Mouse (Mus musculus): ENCODE measurements around the gene Fgfr2.

The Fgfr2 gene

DNA sequence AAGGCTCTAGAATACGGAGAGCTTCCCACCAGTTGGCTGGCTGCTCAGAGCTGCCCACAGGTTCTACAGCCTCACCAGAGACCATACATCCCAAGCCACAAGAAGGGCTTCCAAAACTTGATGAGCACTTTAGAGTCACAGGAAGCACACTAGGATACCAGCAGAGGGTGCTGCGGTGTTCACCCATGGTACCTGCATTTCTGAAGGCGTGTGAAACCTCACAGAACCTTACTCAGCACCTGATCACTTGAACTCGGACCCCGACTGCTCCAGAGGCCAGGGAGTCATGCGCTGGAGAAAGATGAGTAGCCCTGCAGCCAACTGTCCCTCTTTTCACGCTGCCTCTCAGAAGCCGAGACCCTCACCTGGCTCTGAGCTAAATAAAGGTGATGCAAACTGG lies 129.0 kb downstream of the Fgfr2 start:
- TF ChIP-seq GATA4 (IDR thresholded peaks at IDR 0.05; ENCODE audit: insufficient replicate concordance, low read length), result no peak

GRCm38 (mm10) chr7:132992967-132993615 lies 130.1 kb downstream of the Fgfr2 start:
- no peak for TF ChIP-seq GATA4 (IDR thresholded peaks at IDR 0.05; ENCODE audit: insufficient replicate concordance, low read length)

- no peak for TF ChIP-seq GATA4 (IDR thresholded peaks at IDR 0.05; ENCODE audit: insufficient replicate concordance, low read length)
These were observed 131.8 kb downstream of the Fgfr2 start for GRCm38 (mm10) chr7:132991240-132991900.

DNA sequence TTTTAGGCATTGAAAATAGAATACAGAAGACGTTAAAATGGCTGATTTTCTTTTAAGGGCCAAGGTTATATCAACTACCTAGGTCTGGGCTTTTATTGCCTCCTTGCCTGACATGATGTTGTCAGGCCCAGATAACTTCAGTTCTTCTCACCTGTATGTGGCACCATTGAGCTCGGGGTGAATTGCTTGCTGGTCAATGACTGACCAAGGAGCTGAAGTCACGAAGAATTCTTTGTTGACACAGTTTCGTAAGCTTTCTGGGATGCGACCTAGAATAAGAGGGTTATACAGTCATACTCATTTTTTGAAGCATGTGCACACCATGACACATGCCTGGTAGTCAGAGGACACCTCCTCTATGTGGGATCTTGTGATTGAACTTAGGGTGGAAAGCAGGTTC lies 133.3 kb downstream of the Fgfr2 start:
- no peak for TF ChIP-seq GATA4 (IDR thresholded peaks at IDR 0.05; ENCODE audit: insufficient replicate concordance, low read length)

GRCm38 (mm10) chr7:132982639-132983038 lies 140.5 kb downstream of the Fgfr2 start:
- TF ChIP-seq GATA4 (IDR thresholded peaks at IDR 0.05; ENCODE audit: insufficient replicate concordance, low read length), result no peak

GRCm38 (mm10) chr7:132977981-132978380 lies 145.2 kb downstream of the Fgfr2 start:
- no peak for TF ChIP-seq GATA4 (IDR thresholded peaks at IDR 0.05; ENCODE audit: insufficient replicate concordance, low read length)

GRCm38 (mm10) chr7:132976079-132976478 lies 147.1 kb downstream of the Fgfr2 start:
- TF ChIP-seq GATA4 (IDR thresholded peaks at IDR 0.05; ENCODE audit: insufficient replicate concordance, low read length), result no peak

- no peak for TF ChIP-seq GATA4 (IDR thresholded peaks at IDR 0.05; ENCODE audit: insufficient replicate concordance, low read length)
These were observed 151.1 kb downstream of the Fgfr2 start for GRCm38 (mm10) chr7:132972079-132972478.

DNA sequence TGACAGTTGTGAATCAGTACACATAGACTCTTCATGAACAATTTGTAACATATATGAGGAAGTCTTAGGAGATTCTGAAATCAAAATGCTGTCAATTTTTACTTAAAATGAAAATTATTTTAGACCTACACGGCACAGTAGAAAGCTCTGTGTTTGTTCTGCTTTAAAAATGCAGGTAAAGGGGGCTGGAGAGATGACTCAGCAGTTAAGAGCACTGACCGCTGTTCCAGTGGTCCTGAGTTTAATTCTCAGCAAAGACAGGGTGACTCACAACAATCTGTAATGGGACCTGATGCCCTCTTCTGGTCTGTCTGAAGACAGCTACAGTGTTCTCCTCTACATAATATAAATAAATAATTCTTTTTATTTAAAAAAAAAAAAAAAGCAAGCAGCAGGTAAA lies 157.4 kb downstream of the Fgfr2 start:
- TF ChIP-seq GATA4 (IDR thresholded peaks at IDR 0.05; ENCODE audit: insufficient replicate concordance, low read length), result no peak

- no peak for TF ChIP-seq GATA4 (IDR thresholded peaks at IDR 0.05; ENCODE audit: insufficient replicate concordance, low read length)
These were observed 158.8 kb downstream of the Fgfr2 start for GRCm38 (mm10) chr7:132964395-132964794.

- TF ChIP-seq GATA4 (IDR thresholded peaks at IDR 0.05; ENCODE audit: insufficient replicate concordance, low read length), result no peak
These were observed 172.5 kb downstream of the Fgfr2 start for GRCm38 (mm10) chr7:132950613-132951012.

DNA sequence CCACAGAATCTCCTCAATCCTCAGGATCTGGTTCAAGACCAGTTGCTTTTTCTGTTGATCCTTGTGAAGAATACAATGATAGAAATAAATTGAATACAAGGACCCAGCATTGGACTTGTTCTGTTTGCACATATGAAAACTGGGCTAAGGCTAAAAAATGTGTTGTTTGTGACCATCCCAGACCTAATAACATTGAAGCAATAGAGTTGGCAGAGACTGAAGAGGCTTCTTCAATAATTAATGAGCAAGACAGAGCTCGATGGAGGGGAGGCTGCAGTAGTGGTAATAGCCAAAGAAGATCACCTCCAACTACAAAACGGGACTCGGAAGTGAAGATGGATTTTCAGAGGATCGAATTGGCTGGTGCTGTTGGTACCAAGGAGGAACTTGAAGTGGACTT lies 173.2 kb downstream of the Fgfr2 start:
- TF ChIP-seq GATA4 (IDR thresholded peaks at IDR 0.05; ENCODE audit: insufficient replicate concordance, low read length), result no peak

DNA sequence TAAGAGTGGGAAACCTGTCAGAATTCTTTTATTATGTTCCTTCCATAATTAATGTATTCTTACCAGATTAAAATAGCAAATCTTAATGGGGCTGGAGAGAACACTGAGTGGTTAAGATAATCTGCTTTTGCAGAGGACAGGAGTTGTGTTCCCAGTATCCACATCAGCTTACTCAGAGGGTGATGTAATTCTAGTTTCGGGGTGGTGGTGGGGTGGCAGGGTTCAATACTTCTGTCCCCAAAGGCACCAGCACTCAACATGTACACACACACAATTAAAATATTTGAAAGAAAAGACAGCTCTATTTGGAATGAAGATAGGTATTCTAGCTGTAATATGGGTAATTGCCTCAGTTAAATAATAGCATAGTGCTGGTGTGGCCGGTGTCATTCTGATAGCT lies 182.6 kb downstream of the Fgfr2 start:
- TF ChIP-seq GATA4 (IDR thresholded peaks at IDR 0.05; ENCODE audit: insufficient replicate concordance, low read length), result no peak

- TF ChIP-seq GATA4 (IDR thresholded peaks at IDR 0.05; ENCODE audit: insufficient replicate concordance, low read length), result no peak
These were observed 184.0 kb downstream of the Fgfr2 start for GRCm38 (mm10) chr7:132939118-132939517.

DNA sequence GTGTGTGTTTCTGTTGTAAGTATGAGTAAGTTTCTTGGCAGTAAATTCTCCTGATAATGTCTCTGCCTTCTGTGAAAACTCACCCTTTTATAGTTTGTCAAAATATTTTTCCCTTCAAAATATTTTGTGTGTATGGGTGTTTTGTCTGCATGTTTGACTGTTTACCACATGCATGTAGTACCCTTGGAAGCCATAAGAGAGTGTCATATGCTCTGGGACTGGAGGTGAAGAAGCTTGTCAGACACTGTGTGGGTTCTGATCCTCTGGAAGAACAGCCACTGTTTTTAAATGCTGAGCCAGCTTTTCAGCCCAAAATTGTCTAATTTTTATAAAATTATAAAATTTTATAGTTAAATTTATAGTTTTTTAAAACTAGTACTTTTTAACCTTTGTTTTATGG lies 188.4 kb downstream of the Fgfr2 start:
- no peak for TF ChIP-seq GATA4 (IDR thresholded peaks at IDR 0.05; ENCODE audit: insufficient replicate concordance, low read length)

DNA sequence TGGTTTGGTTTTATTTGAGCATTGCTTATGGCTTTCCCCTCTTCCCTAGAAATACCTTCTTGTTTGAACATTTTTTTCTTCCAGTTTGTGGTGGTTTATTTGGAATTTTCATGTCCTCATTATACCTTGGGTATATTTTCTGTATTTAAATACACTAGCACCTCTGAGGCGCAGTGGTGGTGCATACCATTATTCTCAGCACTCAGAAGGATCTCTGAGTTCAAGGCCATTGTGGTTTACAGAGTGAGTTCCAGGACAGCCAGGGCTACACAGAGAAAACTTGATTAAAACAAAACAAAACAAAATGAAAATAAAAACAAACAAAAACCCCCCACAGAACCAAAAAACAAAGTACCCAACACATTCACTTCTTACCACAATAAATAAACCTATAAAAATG lies 189.8 kb downstream of the Fgfr2 start:
- TF ChIP-seq GATA4 (IDR thresholded peaks at IDR 0.05; ENCODE audit: insufficient replicate concordance, low read length), result no peak
